Mouse (Mus musculus) MEL (cell line): ENCODE results near the gene Shbg. TPM values are rescaled to one million over a fixed set of nuclear protein-coding genes. Genes with fewer than 3 reads are reported as not detected.

ENCODE experiments used
- DNase-seq: peaks from one replicate; pipeline ENCODE4 v3.0.0; 2011; ENCODE audit warnings: low read depth, low spot score
- H3K27ac ChIP-seq: 2 replicates; pipeline ENCODE4 v1.5.1; 2012; ENCODE audit warnings: low read depth, mild to moderate bottlenecking, control low read depth, low read length, moderate library complexity; ENCODE audit not compliant: control insufficient read depth
- H3K27me3 ChIP-seq, 2 experiments: fragments of 150-350 bp in 1 of 2; sonication (generic) in 1 of 2; 2 replicates each; pipeline ENCODE4 v1.6.1; 2012; ENCODE audit warnings: low read length in 2 of 2, mild to moderate bottlenecking in 2 of 2, improper control_type of control experiment in 1 of 2, moderate library complexity in 1 of 2; ENCODE audit not compliant: insufficient read depth in 2 of 2, control insufficient read depth in 1 of 2
- H3K36me3 ChIP-seq, 2 experiments: 2 replicates each; pipeline ENCODE4 v1.6.1; 2012 to 2014; ENCODE audit warnings: low read length in 2 of 2, improper control_type of control experiment in 1 of 2, inconsistent platforms in 1 of 2, mild to moderate bottlenecking in 1 of 2; ENCODE audit not compliant: insufficient read depth in 2 of 2, control insufficient read depth in 1 of 2
- H3K4me1 ChIP-seq, 2 experiments: fragments of 150-350 bp in 1 of 2; sonication (generic) in 1 of 2; 2 replicates each; pipeline ENCODE4 v1.6.1; 2012; ENCODE audit warnings: low read length in 2 of 2, improper control_type of control experiment in 1 of 2, mild to moderate bottlenecking in 1 of 2; ENCODE audit not compliant: insufficient read depth in 2 of 2, control insufficient read depth in 1 of 2
- H3K4me3 ChIP-seq, 2 experiments: fragments of 150-350 bp in 1 of 2; sonication (generic) in 1 of 2; 2 replicates each; pipeline ENCODE4 v1.5.1; 2012; ENCODE audit warnings: low read depth in 2 of 2, low read length in 2 of 2, mild to moderate bottlenecking in 2 of 2, moderate library complexity in 2 of 2, control low read depth in 1 of 2, improper control_type of control experiment in 1 of 2; ENCODE audit not compliant: control insufficient read depth in 1 of 2, insufficient read depth in 1 of 2
- H3K79me2 ChIP-seq: 2 replicates; pipeline ENCODE4 v1.6.1; 2012; ENCODE audit warnings: mild to moderate bottlenecking, low read length, moderate library complexity; ENCODE audit not compliant: control insufficient read depth, poor library complexity, insufficient read depth
- H3K9ac ChIP-seq: 2 replicates; pipeline ENCODE4 v1.6.1; 2012; ENCODE audit warnings: low read depth, mild to moderate bottlenecking, control low read depth, low read length, moderate library complexity; ENCODE audit not compliant: control insufficient read depth, poor library complexity, severe bottlenecking
- H3K9me3 ChIP-seq: fragments of 150-350 bp; sonication (generic); replicated peaks from 2 replicates; pipeline ENCODE4 v1.6.1; 2012; ENCODE audit warnings: mild to moderate bottlenecking, low read length, improper control_type of control experiment, moderate library complexity; ENCODE audit not compliant: insufficient read depth
- BHLHE40 ChIP-seq: IDR thresholded peaks from 2 replicates; pipeline ENCODE4 v1.6.1; 2012; ENCODE audit warnings: low read depth, mild to moderate bottlenecking, inconsistent platforms, low read length, improper control_type of control experiment, borderline replicate concordance
- CHD1 ChIP-seq: IDR thresholded peaks from 2 replicates; pipeline ENCODE4 v1.6.1; 2012; ENCODE audit warnings: low read depth, mild to moderate bottlenecking, inconsistent platforms, low read length, improper control_type of control experiment
- CHD2 ChIP-seq: IDR thresholded peaks from 2 replicates; pipeline ENCODE4 v1.6.1; 2011; ENCODE audit warnings: low read length, improper control_type of control experiment
- E2F4 ChIP-seq: IDR thresholded peaks from 2 replicates; pipeline ENCODE4 v1.6.1; 2011; ENCODE audit warnings: low read depth, low read length, improper control_type of control experiment, borderline replicate concordance
- ELF1 ChIP-seq: IDR thresholded peaks from 2 replicates; pipeline ENCODE4 v1.6.1; 2014; ENCODE audit warnings: low read depth, mild to moderate bottlenecking, inconsistent platforms, low read length, improper control_type of control experiment, moderate library complexity
- EP300 ChIP-seq, 2 experiments: IDR thresholded peaks; 2 replicates each; pipeline ENCODE4 v1.6.1; 2011; ENCODE audit warnings: improper control_type of control experiment in 2 of 2, low read length in 2 of 2, low read depth in 1 of 2, mild to moderate bottlenecking in 1 of 2
- ETS1 ChIP-seq: IDR thresholded peaks from 2 replicates; pipeline ENCODE4 v1.6.1; 2012; ENCODE audit warnings: low read depth, mild to moderate bottlenecking, inconsistent platforms, low read length, improper control_type of control experiment, moderate library complexity
- GABPA ChIP-seq: IDR thresholded peaks from 2 replicates; pipeline ENCODE4 v1.6.1; 2012; ENCODE audit warnings: low read depth, mild to moderate bottlenecking, inconsistent platforms, low read length, improper control_type of control experiment, moderate library complexity
- GATA1 ChIP-seq: IDR thresholded peaks from 2 replicates; pipeline ENCODE4 v1.6.1; 2011; ENCODE audit warnings: low read depth, low read length, improper control_type of control experiment
- HCFC1 ChIP-seq: IDR thresholded peaks from 2 replicates; pipeline ENCODE4 v1.6.1; 2012; ENCODE audit warnings: low read depth, mild to moderate bottlenecking, inconsistent platforms, low read length, improper control_type of control experiment, moderate library complexity
- JUND ChIP-seq: IDR thresholded peaks from 2 replicates; pipeline ENCODE4 v1.6.1; 2011; ENCODE audit warnings: low read depth, mild to moderate bottlenecking, improper control_type of control experiment, low read length
- KAT2A ChIP-seq: conservative IDR thresholded peaks from 2 replicates; pipeline ENCODE4 v1.6.1; 2012; ENCODE audit warnings: low read depth, low read length, improper control_type of control experiment, inconsistent platforms
- MAFK ChIP-seq: IDR thresholded peaks from 2 replicates; pipeline ENCODE4 v1.6.1; 2011; ENCODE audit warnings: low read depth, mild to moderate bottlenecking, low read length, improper control_type of control experiment, borderline replicate concordance
- MAX ChIP-seq: IDR thresholded peaks from 2 replicates; pipeline ENCODE4 v1.6.1; 2011; ENCODE audit warnings: low read length, improper control_type of control experiment
- MAZ ChIP-seq: IDR thresholded peaks from 2 replicates; pipeline ENCODE4 v1.6.1; 2012; ENCODE audit warnings: low read depth, mild to moderate bottlenecking, inconsistent platforms, low read length, improper control_type of control experiment
- MEF2A ChIP-seq: IDR thresholded peaks from 2 replicates; pipeline ENCODE4 v1.6.1; 2014; ENCODE audit warnings: low read depth, mild to moderate bottlenecking, inconsistent platforms, low read length, improper control_type of control experiment; ENCODE audit not compliant: poor library complexity, insufficient replicate concordance, severe bottlenecking; ENCODE audit errors: extremely low read depth
- MXI1 ChIP-seq: IDR thresholded peaks from 2 replicates; pipeline ENCODE4 v1.6.1; 2011; ENCODE audit warnings: mild to moderate bottlenecking, low read depth, low read length, improper control_type of control experiment
- MYB ChIP-seq: IDR thresholded peaks from 2 replicates; pipeline ENCODE4 v1.6.1; 2011; ENCODE audit warnings: mild to moderate bottlenecking, low read depth, low read length, improper control_type of control experiment
- MYC ChIP-seq: IDR thresholded peaks from 2 replicates; pipeline ENCODE4 v1.6.1; 2011; ENCODE audit warnings: low read depth, mild to moderate bottlenecking, low read length, improper control_type of control experiment, moderate library complexity
- NELFE ChIP-seq: IDR thresholded peaks from 2 replicates; pipeline ENCODE4 v1.6.1; 2011; ENCODE audit warnings: low read depth, low read length, improper control_type of control experiment
- NRF1 ChIP-seq: IDR thresholded peaks from 2 replicates; pipeline ENCODE4 v1.6.1; 2014; ENCODE audit warnings: low read depth, mild to moderate bottlenecking, inconsistent platforms, low read length, improper control_type of control experiment, moderate library complexity; ENCODE audit not compliant: poor library complexity, insufficient read depth, severe bottlenecking
- POLR2A ChIP-seq, 2 experiments: IDR thresholded peaks; 2 replicates each; pipeline ENCODE4 v1.6.1; 2011 to 2012; ENCODE audit warnings: low read length in 2 of 2, mild to moderate bottlenecking in 2 of 2, control low read depth in 1 of 2, improper control_type of control experiment in 1 of 2, low read depth in 1 of 2, moderate library complexity in 1 of 2; ENCODE audit not compliant: control insufficient read depth in 1 of 2, insufficient read depth in 1 of 2, poor library complexity in 1 of 2
- POLR2AphosphoS2 ChIP-seq: IDR thresholded peaks from 2 replicates; pipeline ENCODE4 v1.6.1; 2011; ENCODE audit warnings: low read length, improper control_type of control experiment
- POLR2AphosphoS5 ChIP-seq: IDR thresholded peaks from 2 replicates; pipeline ENCODE4 v1.6.1; 2012; ENCODE audit warnings: low read depth, borderline replicate concordance, mild to moderate bottlenecking, inconsistent platforms, low read length, moderate library complexity, mixed read lengths
- RAD21 ChIP-seq: IDR thresholded peaks from 2 replicates; pipeline ENCODE4 v1.6.1; 2011; ENCODE audit warnings: mild to moderate bottlenecking, low read depth, low read length, improper control_type of control experiment
- RCOR1 ChIP-seq: IDR thresholded peaks from 2 replicates; pipeline ENCODE4 v1.6.1; 2012; ENCODE audit warnings: low read depth, mild to moderate bottlenecking, inconsistent platforms, low read length, improper control_type of control experiment
- SIN3A ChIP-seq: IDR thresholded peaks from 2 replicates; pipeline ENCODE4 v1.6.1; 2012; ENCODE audit warnings: low read length, improper control_type of control experiment, inconsistent platforms
- SMC3 ChIP-seq: IDR thresholded peaks from 2 replicates; pipeline ENCODE4 v1.6.1; 2011; ENCODE audit warnings: low read depth, low read length, improper control_type of control experiment
- TAL1 ChIP-seq: IDR thresholded peaks from 2 replicates; pipeline ENCODE4 v1.6.1; 2012; ENCODE audit warnings: mild to moderate bottlenecking, inconsistent platforms, low read length, moderate library complexity, mixed read lengths
- TBP ChIP-seq: IDR thresholded peaks from 2 replicates; pipeline ENCODE4 v1.8.0; 2011; ENCODE audit warnings: low read depth, low read length, improper control_type of control experiment
- TCF12 ChIP-seq: IDR thresholded peaks from 2 replicates; pipeline ENCODE4 v1.6.1; 2014; ENCODE audit warnings: low read depth, mild to moderate bottlenecking, inconsistent platforms, low read length, improper control_type of control experiment, moderate library complexity
- UBTF ChIP-seq: IDR thresholded peaks from 2 replicates; pipeline ENCODE4 v1.6.1; 2012; ENCODE audit warnings: low read depth, mild to moderate bottlenecking, inconsistent platforms, low read length, improper control_type of control experiment, moderate library complexity, borderline replicate concordance; ENCODE audit not compliant: insufficient read depth
- USF1 ChIP-seq: IDR thresholded peaks from 2 replicates; pipeline ENCODE4 v1.6.1; 2014; ENCODE audit warnings: low read depth, mild to moderate bottlenecking, inconsistent platforms, low read length, improper control_type of control experiment, moderate library complexity
- USF2 ChIP-seq, 2 experiments: IDR thresholded peaks; 2 replicates each; pipeline ENCODE4 v1.6.1; 2011 to 2012; ENCODE audit warnings: improper control_type of control experiment in 2 of 2, low read length in 2 of 2, borderline replicate concordance in 1 of 2, inconsistent platforms in 1 of 2, low read depth in 1 of 2, mild to moderate bottlenecking in 1 of 2; ENCODE audit not compliant: insufficient read depth in 1 of 2
- ZC3H11A ChIP-seq: IDR thresholded peaks from 2 replicates; pipeline ENCODE4 v1.6.1; 2012; ENCODE audit warnings: low read depth, mild to moderate bottlenecking, inconsistent platforms, low read length, improper control_type of control experiment
- ZKSCAN1 ChIP-seq: IDR thresholded peaks from 2 replicates; pipeline ENCODE4 v1.6.1; 2012; ENCODE audit warnings: low read depth, mild to moderate bottlenecking, inconsistent platforms, low read length, improper control_type of control experiment, moderate library complexity
- ZMIZ1 ChIP-seq: IDR thresholded peaks from 2 replicates; pipeline ENCODE4 v1.6.1; 2012; ENCODE audit warnings: low read depth, mild to moderate bottlenecking, inconsistent platforms, low read length, improper control_type of control experiment, moderate library complexity
- ZNF384 ChIP-seq: IDR thresholded peaks from 2 replicates; pipeline ENCODE4 v1.6.1; 2012; ENCODE audit warnings: low read depth, mild to moderate bottlenecking, inconsistent platforms, low read length, improper control_type of control experiment
- polyA plus RNA-seq, 2 experiments: library from polyadenylated mRNA; stranded (reverse) in 1 of 2; unstranded in 1 of 2; fragments of >175 nt in 1 of 2; fragments of >200 nt in 1 of 2; gene quantifications; 2 replicates each; pipeline versions ENCODE4 v1.2.1 to v1.2.4; 2012; ENCODE audit warnings: low replicate concordance in 2 of 2, low read depth in 1 of 2; ENCODE audit not compliant: insufficient read length in 2 of 2, insufficient read depth in 1 of 2, missing spikeins in 1 of 2
- total RNA-seq: library from RNA; depleted of rRNA; stranded (reverse); fragments of 300-350 nt; gene quantifications from 2 replicates; pipeline ENCODE4 v1.2.3, GENCODE M21; 2012

Shbg gene
- total and polyA plus RNA-seq, 3 experiments: not detected

DNA sequence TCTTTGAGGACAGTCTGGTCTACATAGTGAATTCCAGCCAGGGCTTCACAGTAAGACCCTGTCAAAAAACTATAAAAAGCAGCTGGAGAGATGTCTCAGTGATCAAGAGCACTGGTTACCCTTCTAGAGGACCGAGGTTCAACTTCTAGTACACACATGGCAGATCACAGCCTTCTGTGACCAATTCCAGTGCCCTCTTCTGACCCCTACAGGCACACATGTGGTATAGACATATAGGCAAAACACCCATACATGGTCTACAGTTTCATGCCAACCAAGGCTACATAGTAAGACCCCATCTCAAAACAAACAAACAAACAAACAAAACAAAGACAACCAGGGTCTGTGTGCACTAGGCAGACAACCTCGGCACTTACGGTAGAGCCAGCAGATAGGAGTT, 42.5 kb downstream of the Shbg start:
- peak; percentile 81 for DNase-seq
- Histone ChIP-seq H3K4me3 (no peak overlapping the region), H3K9me3 (no peaks in the 10 kb centered on the region), H3K27ac (no peak overlapping the region), H3K9ac (no peak overlapping the region), H3K4me1 (peaks cover 0 to 11% of the 10 kb centered on the region in 2 experiments; a peak in 2 of 4 replicates), H3K79me2 (peaks cover 39% of the 10 kb centered on the region), H3K27me3 (no peaks in the 10 kb centered on the region), H3K36me3 (peaks cover 2 to 6% of the 10 kb centered on the region in 2 experiments; a peak in 3 of 4 replicates)
- TF ChIP-seq MAZ: no peak
- TF ChIP-seq USF1: no peak
- no peak for TF ChIP-seq ZNF384
- TF ChIP-seq BHLHE40: no peak
- no peak for TF ChIP-seq POLR2AphosphoS2
- 0 out of 2 replicates have a peak, but pooled peaks have one; percentile 29 for TF ChIP-seq SIN3A
- no peak for TF ChIP-seq KAT2A
- no peak for TF ChIP-seq NELFE
- no peak for TF ChIP-seq E2F4
- no peak for TF ChIP-seq ZMIZ1
- TF ChIP-seq MAFK: no peak
- no peak for TF ChIP-seq MXI1
- TF ChIP-seq MYC: peak; percentile 72
- TF ChIP-seq ELF1: no peak
- no peak for TF ChIP-seq MEF2A
- TF ChIP-seq CHD1: no peak
- TF ChIP-seq HCFC1: no peak
- TF ChIP-seq EP300 (IDR thresholded peaks at IDR 0.05; ENCODE audit: low read depth in 1 of 2, low read length in 2 of 2): no peak
- peak; percentile 24; the same call in 1 of the 2 replicates for TF ChIP-seq RAD21
- peak; percentile 35; the same call in 1 of the 2 replicates for TF ChIP-seq MAX
- no peak for TF ChIP-seq GABPA
- no peak for TF ChIP-seq TBP
- TF ChIP-seq UBTF: no peak
- peak; percentile 48 for TF ChIP-seq SMC3
- TF ChIP-seq RCOR1: no peak
- TF ChIP-seq POLR2AphosphoS5: no peak
- no peak for TF ChIP-seq USF2 (IDR thresholded peaks at IDR 0.05; ENCODE audit: borderline replicate concordance in 1 of 2, insufficient read depth in 1 of 2, low read depth in 1 of 2, low read length in 2 of 2)
- no peak for TF ChIP-seq POLR2A (IDR thresholded peaks at IDR 0.05; ENCODE audit: control insufficient read depth in 1 of 2, insufficient read depth in 1 of 2, low read depth in 1 of 2, low read length in 2 of 2, poor library complexity in 1 of 2)
- no peak for TF ChIP-seq TAL1
- no peak for TF ChIP-seq ZC3H11A
- TF ChIP-seq JUND: no peak
- TF ChIP-seq ETS1: no peak
- TF ChIP-seq MYB: no peak
- no peak for TF ChIP-seq ZKSCAN1
- TF ChIP-seq NRF1: no peak
- no peak for TF ChIP-seq TCF12
- no peak for TF ChIP-seq CHD2
- no peak for TF ChIP-seq GATA1
